Mouse (Mus musculus): ENCODE data around the gene Gprasp1. TPM values are rescaled to one million over a fixed set of nuclear protein-coding genes. Genes with fewer than 3 reads are reported as not detected.
A peak's percentile ranks its signal among the peaks of the same experiment; 100 is the strongest.

The Gprasp1 gene
- polyA plus RNA-seq (2014; fragmentation: Nextera tagmentation; extraction: Ambion mirVana), result 38.6 and 45.8 TPM in 2 replicates

GRCm38 (mm10) chrX:135742304-135743055 is at the start of gene Gprasp1, which contains the start of gene Armcx5:
TSS of gene Gprasp1 (plus strand) at chrX:135742733.
TSS of gene Armcx5 (plus strand) at chrX:135742733.
- DNase-seq (ENCODE audit: low spot score) (peak; percentile 87), ATAC-seq (replicated peaks; ENCODE audit: low FRiP score, low TSS enrichment, low read depth) (peak; percentile 91)
- H3K36me3 ChIP-seq (ENCODE audit: control insufficient read depth, insufficient read depth, low read length), result 0 out of 2 replicates have a peak, but pooled peaks cover 3% of the 10 kb centered on the region
- 11% methylated on average over 48 of the region's 48 CpGs for WGBS
- no peaks in the 10 kb centered on the region for H3K9me3 ChIP-seq (ENCODE audit: control insufficient read depth, low read length)
- 0 out of 2 replicates have a peak, but pooled peaks cover 2% of the 10 kb centered on the region for H3K27me3 ChIP-seq (replicated peaks; ENCODE audit: control insufficient read depth, insufficient read depth, low read length)
- H3K9ac ChIP-seq (ENCODE audit: low read length), result peak within 1 kb of the TSS; percentile 55
- peak within 1 kb of the TSS; percentile 55 for H3K4me2 ChIP-seq (ENCODE audit: low read length)
- no peaks in the 10 kb centered on the region for H3K4me1 ChIP-seq (replicated peaks; ENCODE audit: control insufficient read depth, insufficient read depth, low read length)
- 0 out of 2 replicates have a peak within 1 kb of the TSS, but pooled peaks have one; percentile 65 for H3K27ac ChIP-seq (ENCODE audit: low read depth)
- peak within 1 kb of the TSS; percentile 58 for H3K4me3 ChIP-seq (ENCODE audit: low read depth, low read length)

- no peaks in the 10 kb centered on the region for H3K36me3 ChIP-seq (ENCODE audit: control insufficient read depth, insufficient read depth, low read length)
- H3K4me2 ChIP-seq (ENCODE audit: low read length), result no peak within 1 kb of the TSS
- H3K9ac ChIP-seq (ENCODE audit: low read length), result no peak within 1 kb of the TSS
- no peak within 1 kb of the TSS for H3K27ac ChIP-seq (ENCODE audit: low read depth)
- H3K9me3 ChIP-seq (ENCODE audit: control insufficient read depth, low read length), result no peaks in the 10 kb centered on the region
- DNase-seq (ENCODE audit: low spot score), result no peak
- no peak within 1 kb of the TSS for H3K4me3 ChIP-seq (ENCODE audit: low read depth, low read length)
- 0 out of 2 replicates have a peak, but pooled peaks cover 6% of the 10 kb centered on the region for H3K27me3 ChIP-seq (replicated peaks; ENCODE audit: control insufficient read depth, insufficient read depth, low read length)
- WGBS, result 84% methylated on average over 1 of the region's 1 CpGs
- H3K4me1 ChIP-seq (replicated peaks; ENCODE audit: control insufficient read depth, insufficient read depth, low read length), result no peaks in the 10 kb centered on the region
- ATAC-seq (replicated peaks; ENCODE audit: low FRiP score, low TSS enrichment, low read depth), result no peak
These were observed 48.9 kb upstream of the Gprasp1 start, which contains the start of gene Tcp11x2 for GRCm38 (mm10) chrX:135693633-135694032. TSS of gene Tcp11x2 (minus strand) at chrX:135693790.

- no peaks in the 10 kb centered on the region for H3K4me1 ChIP-seq (replicated peaks; ENCODE audit: control insufficient read depth, insufficient read depth, low read length)
- H3K9ac ChIP-seq (ENCODE audit: low read length), result no peak overlapping the region
- no peak for ATAC-seq (replicated peaks; ENCODE audit: low FRiP score, low TSS enrichment, low read depth)
- DNase-seq (ENCODE audit: low spot score), result no peak
- no peak overlapping the region for H3K4me2 ChIP-seq (ENCODE audit: low read length)
- no peak overlapping the region for H3K4me3 ChIP-seq (ENCODE audit: low read depth, low read length)
- no peak overlapping the region for H3K27ac ChIP-seq (ENCODE audit: low read depth)
- no peaks in the 10 kb centered on the region for H3K9me3 ChIP-seq (ENCODE audit: control insufficient read depth, low read length)
- no peaks in the 10 kb centered on the region for H3K36me3 ChIP-seq (ENCODE audit: control insufficient read depth, insufficient read depth, low read length)
- 75% methylated on average over 1 of the region's 1 CpGs for WGBS
- H3K27me3 ChIP-seq (replicated peaks; ENCODE audit: control insufficient read depth, insufficient read depth, low read length), result no peaks in the 10 kb centered on the region
These were observed 39.4 kb upstream of the Gprasp1 start for GRCm38 (mm10) chrX:135703111-135703510.

- ATAC-seq (replicated peaks; ENCODE audit: low FRiP score, low TSS enrichment, low read depth) (no peak), DNase-seq (ENCODE audit: low spot score) (no peak)
- H3K9me3 ChIP-seq (ENCODE audit: control insufficient read depth, low read length), result no peaks in the 10 kb centered on the region
- H3K4me1 ChIP-seq (replicated peaks; ENCODE audit: control insufficient read depth, insufficient read depth, low read length), result no peaks in the 10 kb centered on the region
- H3K27ac ChIP-seq (ENCODE audit: low read depth), result no peak overlapping the region
- no peaks in the 10 kb centered on the region for H3K27me3 ChIP-seq (replicated peaks; ENCODE audit: control insufficient read depth, insufficient read depth, low read length)
- 42% methylated on average over 2 of the region's 2 CpGs for WGBS
- no peak overlapping the region for H3K9ac ChIP-seq (ENCODE audit: low read length)
- H3K4me3 ChIP-seq (ENCODE audit: low read depth, low read length), result no peak overlapping the region
- no peak overlapping the region for H3K4me2 ChIP-seq (ENCODE audit: low read length)
- no peaks in the 10 kb centered on the region for H3K36me3 ChIP-seq (ENCODE audit: control insufficient read depth, insufficient read depth, low read length)
These were observed 38.2 kb upstream of the Gprasp1 start for GRCm38 (mm10) chrX:135704349-135704748.

- WGBS, result 87% methylated on average over 2 of the region's 2 CpGs
- no peaks in the 10 kb centered on the region for H3K27me3 ChIP-seq (replicated peaks; ENCODE audit: control insufficient read depth, insufficient read depth, low read length)
- no peaks in the 10 kb centered on the region for H3K9me3 ChIP-seq (ENCODE audit: control insufficient read depth, low read length)
- no peak for DNase-seq (ENCODE audit: low spot score)
- no peaks in the 10 kb centered on the region for H3K4me1 ChIP-seq (replicated peaks; ENCODE audit: control insufficient read depth, insufficient read depth, low read length)
- no peaks in the 10 kb centered on the region for H3K36me3 ChIP-seq (ENCODE audit: control insufficient read depth, insufficient read depth, low read length)
- H3K27ac ChIP-seq (ENCODE audit: low read depth), result no peak overlapping the region
- no peak overlapping the region for H3K4me3 ChIP-seq (ENCODE audit: low read depth, low read length)
- no peak overlapping the region for H3K4me2 ChIP-seq (ENCODE audit: low read length)
- ATAC-seq (replicated peaks; ENCODE audit: low FRiP score, low TSS enrichment, low read depth), result no peak
- H3K9ac ChIP-seq (ENCODE audit: low read length), result no peak overlapping the region
These were observed 29.7 kb upstream of the Gprasp1 start for GRCm38 (mm10) chrX:135712845-135713244.

- no peak within 1 kb of the TSS for H3K9ac ChIP-seq (ENCODE audit: low read length)
- no peaks in the 10 kb centered on the region for H3K27me3 ChIP-seq (replicated peaks; ENCODE audit: control insufficient read depth, insufficient read depth, low read length)
- no peak within 1 kb of the TSS for H3K27ac ChIP-seq (ENCODE audit: low read depth)
- H3K4me2 ChIP-seq (ENCODE audit: low read length), result no peak within 1 kb of the TSS
- H3K36me3 ChIP-seq (ENCODE audit: control insufficient read depth, insufficient read depth, low read length), result no peaks in the 10 kb centered on the region
- DNase-seq (ENCODE audit: low spot score), result no peak
- no peaks in the 10 kb centered on the region for H3K4me1 ChIP-seq (replicated peaks; ENCODE audit: control insufficient read depth, insufficient read depth, low read length)
- H3K4me3 ChIP-seq (ENCODE audit: low read depth, low read length), result no peak within 1 kb of the TSS
- 83% methylated on average over 10 of the region's 10 CpGs for WGBS
- H3K9me3 ChIP-seq (ENCODE audit: control insufficient read depth, low read length), result no peaks in the 10 kb centered on the region
- ATAC-seq (replicated peaks; ENCODE audit: low FRiP score, low TSS enrichment, low read depth), result no peak
These were observed 17.4 kb upstream of the Gprasp1 start, which contains the start of gene Tmsb15a for GRCm38 (mm10) chrX:135725161-135725560. TSS of gene Tmsb15a (minus strand) at chrX:135725261.

GRCm38 (mm10) chrX:135738730-135739520 is 3.6 kb upstream of the Gprasp1 start:
- H3K36me3 ChIP-seq (ENCODE audit: control insufficient read depth, insufficient read depth, low read length), result no peaks in the 10 kb centered on the region
- no peak overlapping the region for H3K27ac ChIP-seq (ENCODE audit: low read depth)
- no peaks in the 10 kb centered on the region for H3K9me3 ChIP-seq (ENCODE audit: control insufficient read depth, low read length)
- 82% methylated on average over 2 of the region's 2 CpGs for WGBS
- no peak overlapping the region for H3K4me2 ChIP-seq (ENCODE audit: low read length)
- H3K27me3 ChIP-seq (replicated peaks; ENCODE audit: control insufficient read depth, insufficient read depth, low read length), result 0 out of 2 replicates have a peak, but pooled peaks cover 2% of the 10 kb centered on the region
- DNase-seq (ENCODE audit: low spot score) (no peak), ATAC-seq (replicated peaks; ENCODE audit: low FRiP score, low TSS enrichment, low read depth) (no peak)
- H3K4me1 ChIP-seq (replicated peaks; ENCODE audit: control insufficient read depth, insufficient read depth, low read length), result no peaks in the 10 kb centered on the region
- H3K9ac ChIP-seq (ENCODE audit: low read length), result no peak overlapping the region
- H3K4me3 ChIP-seq (ENCODE audit: low read depth, low read length), result no peak overlapping the region

GRCm38 (mm10) chrX:135743056-135743355 is 473 bp downstream of the Gprasp1 start:
- Histone ChIP-seq H3K9ac (ENCODE audit: low read length) (peak overlapping the region; percentile 55), H3K4me2 (ENCODE audit: low read length) (peak overlapping the region; percentile 55), H3K36me3 (ENCODE audit: control insufficient read depth, insufficient read depth, low read length) (0 out of 2 replicates have a peak, but pooled peaks cover 3% of the 10 kb centered on the region), H3K27ac (ENCODE audit: low read depth) (no peak overlapping the region), H3K4me1 (replicated peaks; ENCODE audit: control insufficient read depth, insufficient read depth, low read length) (no peaks in the 10 kb centered on the region), H3K4me3 (ENCODE audit: low read depth, low read length) (peak overlapping the region; percentile 58), H3K27me3 (replicated peaks; ENCODE audit: control insufficient read depth, insufficient read depth, low read length) (0 out of 2 replicates have a peak, but pooled peaks cover 2% of the 10 kb centered on the region), H3K9me3 (ENCODE audit: control insufficient read depth, low read length) (no peaks in the 10 kb centered on the region)
- DNase-seq (ENCODE audit: low spot score) (no peak), ATAC-seq (replicated peaks; ENCODE audit: low FRiP score, low TSS enrichment, low read depth) (no peak)
- whole genome bisulfite sequencing, result 14% methylated on average over 7 of the region's 7 CpGs

All from intestine, embryonic 14.5 days (tissue).